Mouse (Mus musculus) heart, adult 10 weeks (tissue): ENCODE results near the gene Ppp1r14b. TPM values are rescaled to one million over a fixed set of nuclear protein-coding genes. Genes with fewer than 3 reads are reported as not detected.

Source experiments
- polyA plus RNA-seq: library from polyadenylated mRNA; stranded (reverse); fragments of 350-450 nt; fragmentation: Illumina TruSeq; extraction: RNeasy Lipid Tissue Mini Kit (QIAGEN cat#74804); gene quantifications from one replicate; pipeline ENCODE4 v1.2.3, GENCODE M21; 2014; ENCODE audit warnings: low read depth, low replicate concordance

The Ppp1r14b gene
- polyA plus RNA-seq: 55.2 TPM

GRCm38 (mm10) chr19:6974211-6975205, at the start of gene Ppp1r14b:
Gene Ppp1r14b, plus strand, starts transcription at chr19:6974968.

GRCm38 (mm10) chr19:6925307-6925573, 49.5 kb upstream of the Ppp1r14b start, which contains the start of gene Catsperz:
Gene Catsperz, minus strand, starts transcription at chr19:6925380.

GRCm38 (mm10) chr19:6934195-6934977, 40.4 kb upstream of the Ppp1r14b start, which contains the start of gene Kcnk4:
Gene Kcnk4, minus strand, starts transcription at chr19:6934515.

GRCm38 (mm10) chr19:6941372-6942248, 33.2 kb upstream of the Ppp1r14b start, which contains the start of gene Bad:
Gene Bad, plus strand, starts transcription at chr19:6941861.

GRCm38 (mm10) chr19:6942249-6942691, 32.5 kb upstream of the Ppp1r14b start, which contains the start of gene Gpr137:
Gene Gpr137, minus strand, starts transcription at chr19:6942480.

GRCm38 (mm10) chr19:6975537-6976521, 1.1 kb downstream of the Ppp1r14b start, which contains the start of gene Plcb3:
Gene Plcb3, minus strand, starts transcription at chr19:6976470.

GRCm38 (mm10) chr19:6980381-6981093, 5.8 kb downstream of the Ppp1r14b start, which contains the start of gene Fkbp2:
Gene Fkbp2, minus strand, starts transcription at chr19:6980501.

GRCm38 (mm10) chr19:6987061-6987903, 12.5 kb downstream of the Ppp1r14b start, which contains the start of gene Vegfb:
Gene Vegfb, minus strand, starts transcription at chr19:6987651.

GRCm38 (mm10) chr19:6992011-6992858, 17.5 kb downstream of the Ppp1r14b start, which contains the start of gene Dnajc4:
Gene Dnajc4, minus strand, starts transcription at chr19:6992572.

GRCm38 (mm10) chr19:6996006-6996405, 21.2 kb downstream of the Ppp1r14b start, which contains the start of the genes Nudt22 and Trpt1:
Gene Nudt22, minus strand, starts transcription at chr19:6996117.
Gene Trpt1, plus strand, starts transcription at chr19:6996131.

GRCm38 (mm10) chr19:7019191-7019590, 44.4 kb downstream of the Ppp1r14b start, which contains the start of gene Fermt3:
Gene Fermt3, minus strand, starts transcription at chr19:7019469.

Other genes with a start within 250 kb of the Ppp1r14b start
- gene Rps6ka4, start 134.3 kb upstream of the Ppp1r14b start, polyA plus RNA-seq: 11.3 TPM
- 1.0 TPM for gene Ccdc88b, start 116.8 kb upstream of the Ppp1r14b start, polyA plus RNA-seq
- gene Trmt112, start 65.3 kb upstream of the Ppp1r14b start, polyA plus RNA-seq: 42.4 TPM
- gene Prdx5, start 64.9 kb upstream of the Ppp1r14b start, polyA plus RNA-seq: 608 TPM
- gene Esrra, start 53.2 kb upstream of the Ppp1r14b start, polyA plus RNA-seq: 142 TPM
- gene Catsperz, start 49.6 kb upstream of the Ppp1r14b start, polyA plus RNA-seq: not detected
- gene Kcnk4, start 40.5 kb upstream of the Ppp1r14b start, polyA plus RNA-seq: not detected
- gene Bad, start 33.1 kb upstream of the Ppp1r14b start, polyA plus RNA-seq: 33.9 TPM
- 30.3 TPM for gene Gpr137, start 32.5 kb upstream of the Ppp1r14b start, polyA plus RNA-seq
- gene Plcb3, start 1.5 kb downstream of the Ppp1r14b start, polyA plus RNA-seq: 21.0 TPM
- 44.1 TPM for gene Fkbp2, start 5.5 kb downstream of the Ppp1r14b start, polyA plus RNA-seq
- gene Vegfb, start 12.7 kb downstream of the Ppp1r14b start, polyA plus RNA-seq: 291 TPM
- 61.0 TPM for gene Dnajc4, start 17.6 kb downstream of the Ppp1r14b start, polyA plus RNA-seq
- gene Nudt22, start 21.1 kb downstream of the Ppp1r14b start, polyA plus RNA-seq: 34.6 TPM
- gene Trpt1, start 21.2 kb downstream of the Ppp1r14b start, polyA plus RNA-seq: 24.2 TPM
- gene Fermt3, start 44.5 kb downstream of the Ppp1r14b start, polyA plus RNA-seq: 3.3 TPM
- gene Stip1, start 65.0 kb downstream of the Ppp1r14b start, polyA plus RNA-seq: 110 TPM
- 234 TPM for gene Macrod1, start 81.8 kb downstream of the Ppp1r14b start, polyA plus RNA-seq
- gene Flrt1, start 130.8 kb downstream of the Ppp1r14b start, polyA plus RNA-seq: 0.89 TPM
- gene Otub1, start 231.3 kb downstream of the Ppp1r14b start, polyA plus RNA-seq: 49.5 TPM
- 337 TPM for gene Cox8a, start 242.6 kb downstream of the Ppp1r14b start, polyA plus RNA-seq